Mouse (Mus musculus) cerebellum, adult 11 months (tissue): ENCODE measurements around the gene Pou2f1.
"Not testable (repeated sequence)": the region's sequence is repeated elsewhere in the genome, so short reads cannot be mapped to it uniquely, and the experiment has no call there.

ENCODE experiments used
- DNase-seq: peaks from one replicate; pipeline ENCODE4 v3.0.0; 2022

Pou2f1 gene

GRCm38 (mm10) chr1:166001904-166002489 is 481 bp downstream of the Pou2f1 start:
- no peak for DNase-seq

DNA sequence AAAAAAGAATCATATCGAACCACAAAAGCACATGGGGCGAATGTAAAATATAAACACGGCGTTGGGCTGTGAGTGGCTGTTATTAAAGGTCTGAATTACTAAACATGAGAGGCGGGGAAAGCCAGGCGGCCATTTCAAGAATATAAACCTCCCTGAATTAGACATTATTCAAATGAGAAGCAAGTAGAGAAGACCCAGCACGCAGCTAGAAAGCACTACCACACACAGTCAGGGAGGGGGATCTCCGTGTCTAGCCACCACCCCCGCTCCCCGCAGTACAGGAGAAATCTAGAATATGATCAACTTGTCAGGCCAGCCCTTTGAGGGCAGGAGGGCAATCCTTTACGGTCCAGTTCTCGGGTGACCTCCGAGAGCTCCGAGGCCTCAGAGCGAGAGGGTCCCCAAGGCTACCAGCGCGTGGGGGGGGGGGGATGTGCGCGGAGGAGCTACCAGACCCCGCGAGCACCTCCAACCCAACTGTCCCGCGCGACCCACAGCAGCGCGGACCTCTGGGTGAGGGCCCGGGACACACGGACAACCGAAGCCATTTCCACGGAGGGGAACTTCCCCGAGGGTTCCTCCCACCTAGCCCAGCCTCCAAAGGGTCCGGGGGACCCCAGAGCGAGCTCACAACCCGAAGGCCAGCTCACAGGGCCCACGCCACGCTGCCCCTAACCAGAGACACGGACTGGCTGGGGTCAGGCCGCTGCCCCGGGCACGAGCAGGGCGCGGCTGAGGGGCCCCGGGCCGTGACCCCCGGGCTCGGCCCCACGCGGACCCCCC is 1.2 kb downstream of the Pou2f1 start:
- peak; percentile 59 for DNase-seq

- DNase-seq, result no peak
These were observed 1.8 kb downstream of the Pou2f1 start for GRCm38 (mm10) chr1:166000601-166001120.

DNA sequence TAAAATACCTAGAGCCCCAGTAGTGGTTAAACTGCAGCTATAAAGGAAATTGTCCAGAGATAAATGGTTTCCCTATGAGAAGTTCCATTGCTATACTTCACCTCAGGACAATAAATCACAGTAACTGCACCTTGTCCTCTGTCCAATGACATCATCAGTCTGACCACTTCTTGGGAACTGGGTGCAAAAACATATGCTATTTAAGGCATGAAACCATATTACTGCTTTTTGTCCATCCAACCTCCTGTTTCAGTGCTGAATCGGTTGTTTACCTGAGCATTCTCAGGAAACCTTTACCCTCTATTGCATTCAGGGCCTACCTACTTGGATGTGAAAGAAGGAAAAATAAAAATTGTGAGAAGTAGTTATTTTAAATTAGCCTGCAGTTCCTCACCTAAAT is 2.8 kb downstream of the Pou2f1 start:
- no peak for DNase-seq

GRCm38 (mm10) chr1:165995661-165996055 is 6.8 kb downstream of the Pou2f1 start:
- no peak for DNase-seq

GRCm38 (mm10) chr1:165995011-165995660 is 7.3 kb downstream of the Pou2f1 start:
- not testable (repeated sequence) for DNase-seq

DNA sequence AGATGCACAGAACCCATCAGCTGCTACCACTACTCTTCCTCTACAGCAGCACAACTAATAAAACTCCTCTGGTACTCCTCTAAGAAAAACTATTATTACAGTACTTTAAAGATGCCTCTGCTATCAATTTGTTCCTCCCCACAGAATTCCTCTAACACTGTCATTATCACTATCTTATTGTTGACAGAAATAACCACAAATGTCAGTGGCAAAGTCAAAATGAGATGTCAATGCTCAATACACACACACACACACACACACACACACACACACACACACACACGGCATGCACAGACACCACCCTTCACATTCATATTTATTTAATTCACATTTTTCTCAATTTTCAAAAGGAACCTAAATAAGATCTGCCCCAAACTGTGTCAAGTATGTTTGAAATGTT is 8.2 kb downstream of the Pou2f1 start:
- DNase-seq, result no peak

- no peak for DNase-seq
These were observed 9.0 kb downstream of the Pou2f1 start for GRCm38 (mm10) chr1:165993270-165994156.

- DNase-seq, result peak; percentile 21
These were observed 13.9 kb downstream of the Pou2f1 start for GRCm38 (mm10) chr1:165988536-165988935.

GRCm38 (mm10) chr1:165988072-165988471 is 14.4 kb downstream of the Pou2f1 start:
- no peak for DNase-seq

GRCm38 (mm10) chr1:165985743-165986360 is 16.6 kb downstream of the Pou2f1 start:
- DNase-seq, result no peak

- DNase-seq, result no peak
These were observed 17.3 kb downstream of the Pou2f1 start for GRCm38 (mm10) chr1:165985186-165985585.

- DNase-seq, result no peak
These were observed 25.6 kb downstream of the Pou2f1 start for GRCm38 (mm10) chr1:165976672-165977448.

DNA sequence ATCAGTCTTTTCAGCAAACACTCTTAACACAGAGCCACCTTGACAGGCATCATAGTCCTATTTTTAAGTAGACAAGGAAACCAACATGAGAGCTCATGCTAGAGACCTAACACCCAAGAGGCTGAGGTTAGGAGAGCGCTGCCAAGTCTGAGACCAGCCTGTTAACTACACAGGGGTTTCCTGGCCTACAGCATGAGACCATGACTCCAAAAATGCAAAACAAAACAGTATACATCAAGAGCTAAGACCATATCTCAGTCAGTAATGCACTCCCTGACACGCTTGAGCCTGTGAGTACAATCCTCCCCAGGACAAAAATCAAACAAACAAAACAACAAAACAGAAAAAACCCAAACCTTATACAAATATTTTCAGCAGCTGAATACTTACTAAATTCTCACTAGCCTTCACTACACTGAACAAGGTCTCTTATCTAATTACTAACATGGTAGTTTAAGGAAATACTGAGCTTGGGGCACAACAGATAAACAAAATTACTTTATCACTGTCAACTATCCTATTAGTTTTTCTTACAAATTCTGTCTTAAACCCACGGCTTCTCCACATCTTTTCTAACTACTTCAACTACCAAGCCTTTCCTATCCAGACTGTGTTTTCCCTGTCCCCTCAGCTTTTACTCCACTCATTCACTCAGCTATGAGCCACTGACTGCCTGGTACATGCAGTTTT is 33.3 kb downstream of the Pou2f1 start:
- no peak for DNase-seq

DNA sequence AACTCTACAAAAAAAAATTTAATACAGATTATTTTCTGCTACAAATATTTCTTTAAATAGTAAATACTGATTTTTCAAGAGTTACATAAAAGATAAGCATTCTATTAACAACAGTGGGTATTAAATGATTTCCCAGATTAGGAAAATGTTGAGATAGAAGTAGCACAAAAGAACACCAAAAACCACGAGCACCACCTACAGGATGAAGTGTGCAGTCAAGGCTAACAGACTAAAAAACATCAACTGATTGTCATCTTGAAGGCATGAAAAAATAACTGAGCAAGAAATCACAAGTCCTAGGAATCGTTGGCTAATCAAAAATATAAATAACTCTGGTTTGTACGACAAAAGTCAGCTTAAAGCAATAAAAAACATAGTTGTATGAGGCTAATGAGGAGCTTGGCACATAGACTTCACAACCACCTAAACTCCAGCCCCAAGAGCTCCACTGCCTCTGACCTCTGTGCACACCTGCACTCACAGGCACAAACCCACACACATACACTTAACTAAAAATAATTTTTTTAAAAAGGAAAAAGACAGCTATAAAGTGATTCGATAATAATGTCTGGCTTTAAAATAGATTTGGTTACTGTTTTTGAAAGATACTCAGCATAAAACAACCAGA is 35.3 kb downstream of the Pou2f1 start:
- DNase-seq, result peak; percentile 34

DNA sequence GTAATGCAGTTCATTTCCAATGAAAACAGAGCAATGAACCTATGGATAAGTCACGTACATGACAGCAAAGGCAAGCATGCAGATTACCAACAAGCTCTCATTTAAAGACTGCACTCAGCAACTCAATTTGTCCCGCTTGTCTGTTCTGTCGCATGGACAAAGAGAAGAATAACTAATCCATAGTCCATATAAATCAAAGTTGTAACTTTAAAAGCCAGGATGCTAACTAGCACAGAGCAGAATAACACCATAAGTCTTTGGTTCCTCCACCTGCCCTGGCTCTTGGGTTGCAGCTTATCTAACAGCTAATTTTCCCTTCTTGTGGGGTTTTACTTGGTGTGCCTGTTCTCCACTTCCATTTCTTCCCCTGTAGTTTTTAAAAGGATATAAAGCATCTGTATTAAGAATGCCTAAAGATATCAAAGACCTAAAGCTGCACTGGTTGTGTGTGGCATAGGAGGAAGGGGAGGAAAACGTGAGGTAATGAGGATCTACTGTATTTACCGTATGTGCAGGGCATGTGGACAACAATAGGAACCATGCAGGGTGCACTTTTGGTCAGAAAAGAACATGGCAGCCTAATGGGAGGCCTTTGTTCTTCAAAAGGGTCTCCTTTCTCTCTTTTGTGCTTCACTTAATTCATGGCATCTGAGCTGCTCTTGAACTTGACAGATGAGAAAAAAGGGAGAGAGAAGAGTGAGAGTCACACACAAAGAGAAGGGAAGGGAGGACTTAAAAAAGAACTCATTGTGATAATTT is 36.1 kb downstream of the Pou2f1 start:
- DNase-seq, result no peak

DNA sequence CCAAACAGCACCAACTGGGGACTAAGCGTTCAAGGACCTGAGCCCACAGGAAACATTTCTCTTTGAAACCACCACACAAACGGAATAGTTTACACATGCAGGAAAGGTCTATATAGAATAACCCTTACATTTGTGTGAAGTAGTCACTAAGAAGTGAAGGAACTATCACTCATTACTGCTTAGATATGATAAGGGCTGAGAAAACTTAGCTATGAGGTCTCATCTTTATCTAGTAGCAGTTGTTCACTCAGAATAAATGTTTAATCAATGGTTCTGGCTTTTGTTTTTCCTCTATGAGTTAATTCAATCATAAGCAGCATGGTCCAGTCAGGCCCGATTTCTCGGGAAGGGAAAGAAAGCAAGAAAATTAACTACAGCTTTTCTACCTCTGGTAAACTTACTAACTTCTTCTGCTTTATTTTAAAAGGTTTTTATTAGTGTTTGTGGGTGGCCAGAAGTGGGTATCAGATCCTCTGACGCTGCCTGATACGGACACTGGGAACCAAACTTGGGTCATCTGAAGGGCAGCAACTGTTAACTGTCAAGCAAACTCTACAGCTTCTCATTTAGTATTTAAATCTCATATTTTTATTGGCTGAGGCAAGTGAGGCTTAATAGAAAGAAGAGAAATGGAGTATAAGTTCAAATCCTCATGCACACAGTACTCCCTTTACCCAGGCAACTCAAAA is 40.7 kb downstream of the Pou2f1 start:
- no peak for DNase-seq

DNA sequence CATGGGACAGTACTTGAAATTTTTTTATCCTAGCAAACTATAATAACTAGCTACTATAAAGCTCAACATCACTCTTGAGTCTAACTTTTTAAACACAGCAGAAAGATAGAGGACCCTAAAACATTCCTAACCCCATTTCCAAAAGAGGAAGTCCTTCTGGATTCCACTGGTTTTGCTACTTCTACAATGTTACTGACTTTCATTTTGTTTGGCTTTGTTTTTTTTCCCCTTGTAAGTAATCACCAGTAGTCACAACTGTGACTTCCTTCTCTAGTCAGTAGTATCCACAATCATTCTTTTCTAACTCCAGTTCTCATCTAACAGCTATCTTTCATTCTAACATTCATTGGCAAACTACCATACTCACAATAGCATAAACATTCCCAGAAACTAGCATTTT is 44.3 kb downstream of the Pou2f1 start:
- no peak for DNase-seq

DNA sequence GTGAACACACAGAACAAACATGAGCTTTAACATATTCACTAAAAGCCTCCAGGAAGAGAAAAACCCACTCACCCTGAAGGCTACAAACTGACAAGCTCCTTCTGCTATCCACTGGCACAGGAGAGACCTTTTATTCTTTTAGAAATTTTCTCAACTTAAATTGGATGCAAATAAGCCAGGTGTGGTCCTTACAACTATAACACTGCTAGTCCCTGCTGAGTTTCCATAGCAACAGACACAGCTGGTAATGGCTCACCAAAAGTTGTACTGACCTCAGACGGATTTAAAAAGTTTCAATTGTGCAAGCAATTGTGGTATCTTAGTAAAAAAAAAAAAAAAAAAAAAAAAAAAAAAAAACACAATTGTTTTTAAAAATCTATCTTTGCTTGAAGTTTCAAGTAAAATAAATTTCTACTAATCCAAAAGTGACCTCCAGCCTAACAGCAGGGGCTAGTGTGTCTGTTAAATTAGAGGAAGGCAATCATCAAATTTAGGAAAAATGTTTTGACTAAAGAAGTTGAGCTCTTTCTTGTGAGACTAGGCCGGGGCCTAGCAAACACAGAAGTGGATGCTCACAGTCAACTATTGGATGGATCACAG is 54.2 kb downstream of the Pou2f1 start:
- no peak for DNase-seq
